Mouse (Mus musculus) c-Kit-positive CD71-negative TER-119-negative erythroid progenitor cells, embryonic 14.5 days (primary cell): ENCODE data around the gene Las1l.
"Not testable (repeated sequence)": the region's sequence is repeated elsewhere in the genome, so short reads cannot be mapped to it uniquely, and the experiment has no call there.

Experiments used
- DNase-seq: peaks from one replicate; pipeline ENCODE4 v3.0.0-alpha.2; 2013; ENCODE audit warnings: low read depth

Las1l gene

DNA sequence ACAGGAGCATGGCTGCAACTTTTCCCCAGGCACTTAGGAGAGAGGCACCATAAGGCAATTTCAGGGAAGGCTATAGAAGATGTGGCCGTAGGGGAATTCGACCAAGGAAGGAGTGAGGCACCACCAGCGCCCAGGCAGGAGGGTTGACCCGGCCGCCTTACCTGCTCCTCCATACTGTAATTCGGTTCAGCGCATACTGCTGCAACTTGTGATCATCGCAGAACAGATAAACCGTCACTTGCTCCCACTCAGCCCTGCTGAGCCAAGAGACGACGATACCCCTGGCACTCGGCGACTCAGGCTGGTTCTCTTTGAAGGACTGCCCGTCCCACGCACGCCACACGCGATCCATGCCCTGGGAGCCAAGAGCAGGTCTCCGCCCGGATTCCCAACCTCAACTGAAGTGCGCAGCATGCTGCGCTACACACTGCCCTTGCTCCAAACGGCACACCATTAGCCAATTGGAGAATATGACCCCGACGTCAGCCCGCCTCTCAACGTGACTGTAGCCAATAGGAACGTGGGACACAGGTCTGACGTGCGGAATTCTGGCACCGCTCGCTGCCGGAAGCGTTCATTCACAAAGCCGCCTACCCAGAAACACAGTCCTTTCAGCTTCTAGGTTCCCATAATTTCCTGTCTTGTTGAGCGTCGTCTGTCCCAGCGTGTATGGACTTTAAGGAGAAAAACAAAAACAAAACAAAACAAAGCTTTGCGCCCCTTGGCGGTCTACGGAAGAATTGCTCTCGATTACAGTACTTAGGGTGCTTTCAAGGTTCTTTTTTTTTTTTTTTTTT is at the start of gene Las1l:
Las1l (minus strand) TSS at position 466 of the 797 bp plus-strand sequence.
- DNase-seq, result peak; percentile 84

DNA sequence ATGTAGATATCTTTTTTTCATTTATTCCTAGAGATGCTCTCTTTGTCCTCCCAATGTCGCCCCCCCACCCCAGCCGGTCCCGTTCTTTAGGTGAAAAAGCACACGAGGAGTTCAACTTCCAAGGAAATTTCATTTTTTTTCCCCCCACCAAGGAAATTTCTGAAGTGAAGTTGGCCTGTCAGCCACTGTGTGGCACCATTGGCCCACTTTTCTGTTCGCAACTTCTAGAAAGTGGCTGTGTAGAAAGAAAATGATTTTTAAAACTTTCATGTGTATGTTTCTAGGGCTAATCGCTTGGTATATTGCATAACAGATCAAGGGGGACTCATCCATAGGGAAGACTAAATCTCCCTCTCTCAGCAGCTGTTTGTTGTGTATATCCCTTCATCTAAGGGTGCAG is 49.6 kb upstream of the Las1l start:
- no peak for DNase-seq

DNA sequence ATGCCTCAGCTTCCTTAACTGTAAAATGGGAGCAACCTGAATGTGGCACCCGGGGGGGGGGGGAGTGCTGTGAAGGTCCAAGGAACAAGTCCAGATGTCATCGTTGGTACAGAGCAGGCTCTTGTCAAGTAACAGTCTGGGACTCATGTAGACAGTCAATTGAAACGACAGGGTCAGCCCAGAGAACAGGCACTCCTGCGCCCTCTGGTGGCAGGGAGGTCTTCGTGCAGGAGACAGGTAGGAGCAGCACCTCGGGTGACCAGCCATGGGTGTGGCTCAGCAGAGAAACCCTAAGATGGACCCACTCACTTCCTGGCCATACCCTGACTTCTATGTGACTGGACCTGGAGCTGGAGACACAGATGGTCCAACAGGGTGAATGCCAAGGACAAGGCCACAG is 42.8 kb upstream of the Las1l start:
- no peak for DNase-seq

DNA sequence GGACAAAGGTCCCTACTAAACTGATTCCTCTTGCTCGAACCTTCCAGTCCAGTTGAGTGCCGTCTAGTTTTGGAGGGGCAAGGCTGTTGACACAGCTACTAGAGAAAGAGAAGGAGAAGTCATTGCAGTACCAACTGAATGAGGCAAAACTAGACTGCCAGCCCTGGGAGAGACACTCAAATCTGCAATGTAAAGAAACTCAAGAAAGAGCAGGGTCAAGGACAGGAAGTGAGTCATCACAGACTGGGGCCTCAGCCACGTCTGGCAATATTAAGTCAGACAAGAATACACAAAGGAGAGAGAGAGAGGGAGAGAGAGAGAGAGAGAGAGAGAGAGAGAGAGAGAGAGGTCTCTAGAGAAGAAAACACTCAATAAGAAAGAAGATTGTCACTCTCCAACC is 36.4 kb upstream of the Las1l start:
- no peak for DNase-seq

DNA sequence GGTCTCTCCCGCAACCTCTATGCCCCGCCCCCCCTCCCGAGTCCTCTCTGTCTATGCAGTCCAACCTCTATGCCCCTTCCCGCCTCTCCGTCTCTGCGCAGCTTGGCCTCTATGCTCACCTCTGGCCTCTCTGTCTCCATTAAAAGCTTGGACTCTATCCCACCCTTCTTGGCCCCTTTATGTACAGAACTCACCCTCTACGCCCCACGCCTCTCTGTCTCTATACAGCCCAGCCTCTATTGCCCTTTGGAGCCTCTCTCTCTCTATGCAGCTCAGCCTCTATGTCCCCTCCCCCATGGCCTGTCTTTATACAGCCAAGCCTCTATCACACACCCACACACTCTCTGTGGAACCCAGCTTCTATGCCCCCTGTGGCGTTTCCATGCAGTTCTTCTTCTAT is 13.2 kb upstream of the Las1l start:
- DNase-seq, result no peak

DNA sequence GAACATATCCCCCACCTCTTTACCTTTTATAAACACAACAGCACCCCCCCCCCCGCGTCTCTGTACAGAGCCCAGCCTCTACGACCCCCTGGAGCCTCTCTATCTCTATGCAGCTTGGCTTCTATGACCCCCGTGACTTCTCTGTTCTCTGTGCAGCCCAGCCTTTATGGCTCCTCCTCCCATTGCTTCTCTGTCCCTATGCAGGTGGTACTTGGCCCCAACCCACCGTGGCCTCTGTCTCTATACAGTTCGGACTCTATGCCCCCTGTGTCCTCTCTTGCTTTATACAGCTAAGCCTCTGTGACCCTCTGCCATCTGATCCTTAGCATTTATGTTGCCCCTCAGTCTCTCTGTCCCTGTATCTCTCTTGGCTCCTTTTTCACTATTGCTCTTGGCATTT is 12.4 kb upstream of the Las1l start:
- DNase-seq, result no peak

DNA sequence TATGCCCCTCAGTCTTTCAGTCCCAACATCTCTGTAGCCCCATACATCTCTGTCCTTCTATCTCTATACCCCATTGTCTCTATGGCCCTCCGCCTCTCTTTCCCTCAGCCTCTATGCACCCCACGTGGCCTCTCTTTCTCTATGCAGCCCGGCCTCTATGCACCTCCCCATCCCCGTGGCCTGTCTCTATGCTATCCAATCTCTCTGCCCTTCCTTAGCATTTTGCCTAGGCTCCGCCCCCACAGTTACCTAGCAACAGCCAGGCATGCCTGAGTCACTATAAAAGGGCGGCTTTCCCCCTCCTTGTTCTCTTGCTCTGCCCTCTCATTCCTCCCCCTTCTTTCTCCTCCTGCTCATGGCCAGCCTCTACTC is 11.8 kb upstream of the Las1l start:
- DNase-seq, result peak; percentile 80

DNA sequence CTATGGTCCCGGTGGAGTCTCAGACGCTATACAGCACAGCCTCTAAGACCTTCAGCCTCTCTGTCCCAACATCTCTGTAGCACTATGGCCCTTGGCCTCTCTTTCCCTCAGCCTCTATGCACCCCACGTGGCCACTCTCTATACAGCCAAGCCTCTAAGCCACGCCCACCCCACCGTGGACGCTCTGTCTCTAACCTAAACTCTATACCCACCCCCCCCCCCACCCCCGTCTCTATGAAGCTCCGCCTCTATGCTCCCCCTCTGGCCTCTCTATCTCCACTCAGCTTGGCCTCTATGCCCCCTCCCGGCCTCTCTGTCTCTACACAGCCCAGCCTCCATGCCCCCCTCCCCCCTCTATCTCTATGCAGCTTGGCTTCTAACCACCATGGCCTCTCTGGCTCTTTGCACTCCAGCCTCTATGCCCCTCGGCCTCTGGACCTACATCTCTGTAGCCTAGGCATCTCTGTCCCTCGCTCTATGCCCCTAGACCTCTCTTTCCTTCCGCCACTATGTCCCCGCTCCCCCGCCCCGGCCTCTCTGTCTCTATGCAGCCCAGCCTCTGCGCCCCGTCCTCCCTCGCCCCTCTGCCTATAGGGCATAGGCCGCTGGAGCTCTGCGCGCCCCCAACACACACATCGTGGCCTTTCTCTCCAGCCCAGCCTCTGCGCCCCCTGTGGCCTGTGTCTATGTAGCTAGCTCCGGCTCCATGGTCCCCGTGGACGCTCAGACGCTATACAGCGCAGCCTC is 11.3 kb upstream of the Las1l start:
- DNase-seq, result peak; percentile 53

DNA sequence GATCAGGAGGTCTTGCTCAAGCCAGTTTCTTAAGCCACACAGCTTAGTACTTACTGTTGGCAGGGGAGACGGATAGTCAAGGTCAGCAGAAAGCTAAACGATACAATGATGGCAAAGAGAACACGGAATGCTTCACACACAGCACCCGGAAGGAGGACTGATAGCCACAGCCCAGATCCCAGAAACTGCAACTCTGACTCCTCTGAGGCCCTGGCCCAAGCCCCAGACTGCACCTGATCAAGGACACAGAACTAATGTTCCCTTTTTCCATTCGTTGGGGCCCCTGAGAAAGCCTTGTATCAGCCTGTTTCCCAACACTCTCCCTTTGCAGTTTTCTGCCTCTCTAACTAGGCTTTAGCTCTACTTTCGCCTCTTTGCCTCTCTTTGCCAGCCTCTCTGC is 8.3 kb upstream of the Las1l start:
- DNase-seq, result no peak

DNA sequence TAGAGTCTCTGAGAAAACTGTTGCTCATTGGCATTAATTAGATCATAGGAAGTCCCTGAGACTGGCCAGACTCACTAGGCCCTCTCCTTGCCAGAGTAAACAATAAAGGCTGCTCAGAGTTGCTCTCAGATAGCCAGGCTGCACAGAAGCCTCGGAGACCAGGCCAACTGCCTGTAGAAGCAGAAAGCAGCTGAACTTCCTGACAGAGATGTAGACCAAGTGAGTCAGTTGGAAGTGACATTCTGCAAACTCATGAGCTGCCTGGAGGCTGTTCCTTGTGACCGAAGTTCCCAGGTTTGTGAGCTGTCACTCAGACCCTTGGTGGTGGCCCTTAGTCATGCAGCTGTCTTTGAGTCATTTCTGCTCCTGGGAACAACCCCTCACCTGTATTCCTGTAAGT is 6.6 kb upstream of the Las1l start:
- no peak for DNase-seq

DNA sequence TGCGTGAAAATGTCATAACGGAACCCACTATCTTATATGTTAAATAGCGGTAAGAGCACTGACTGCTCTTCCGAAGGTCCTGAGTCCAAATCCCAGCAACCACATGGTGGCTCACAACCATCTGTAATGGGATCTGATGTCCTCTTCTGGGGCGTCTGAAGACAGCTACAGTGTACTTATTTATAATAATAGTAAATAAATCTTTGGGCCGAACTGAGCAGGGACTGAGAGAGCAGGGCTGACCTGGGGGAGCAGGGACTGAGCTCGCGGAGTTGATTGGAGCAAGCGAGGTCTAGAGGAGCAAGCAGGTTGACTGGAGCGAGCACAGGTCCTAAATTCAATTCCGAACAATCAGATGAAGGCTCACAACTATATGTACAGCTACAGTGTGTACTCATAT is 699 bp upstream of the Las1l start:
- not testable (repeated sequence) for DNase-seq

DNA sequence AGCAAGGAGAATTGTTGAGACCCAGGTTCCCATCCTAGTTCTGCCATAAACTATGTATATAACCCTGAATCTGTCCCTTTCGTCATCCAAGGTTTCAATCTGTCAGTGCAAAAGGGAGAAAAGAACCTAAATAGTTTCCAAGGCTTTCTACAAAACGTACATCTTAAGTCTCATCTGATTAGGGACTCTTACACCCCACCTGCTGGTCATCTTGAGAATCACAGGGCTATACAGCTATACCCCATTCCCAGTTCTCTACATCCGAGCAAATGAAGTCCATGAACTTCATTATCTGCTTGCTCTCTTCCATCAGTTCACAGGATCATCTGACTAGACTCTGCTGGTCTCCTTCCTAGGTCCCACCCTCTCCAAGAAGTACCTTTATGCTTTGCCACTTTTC is 6.0 kb downstream of the Las1l start:
- no peak for DNase-seq

DNA sequence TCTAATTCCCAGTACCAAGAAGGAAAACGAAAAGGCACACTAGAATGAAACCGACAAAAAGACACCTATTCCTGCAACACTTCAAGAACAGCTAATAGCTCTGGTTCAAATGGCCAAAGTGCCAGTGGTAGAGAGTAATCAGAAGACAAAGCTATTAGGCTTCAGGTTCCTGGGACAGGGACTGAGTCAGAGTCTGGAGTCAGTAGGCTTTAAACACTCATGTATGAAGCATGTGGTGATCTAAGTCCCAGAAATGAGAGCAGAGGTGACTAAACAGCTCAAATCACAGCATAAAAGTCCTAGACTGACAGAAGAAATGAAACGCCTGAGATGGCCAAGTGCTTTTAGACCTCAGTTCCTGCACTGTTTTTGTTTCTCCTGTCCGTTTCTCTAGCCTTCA is 8.6 kb downstream of the Las1l start:
- DNase-seq, result no peak

DNA sequence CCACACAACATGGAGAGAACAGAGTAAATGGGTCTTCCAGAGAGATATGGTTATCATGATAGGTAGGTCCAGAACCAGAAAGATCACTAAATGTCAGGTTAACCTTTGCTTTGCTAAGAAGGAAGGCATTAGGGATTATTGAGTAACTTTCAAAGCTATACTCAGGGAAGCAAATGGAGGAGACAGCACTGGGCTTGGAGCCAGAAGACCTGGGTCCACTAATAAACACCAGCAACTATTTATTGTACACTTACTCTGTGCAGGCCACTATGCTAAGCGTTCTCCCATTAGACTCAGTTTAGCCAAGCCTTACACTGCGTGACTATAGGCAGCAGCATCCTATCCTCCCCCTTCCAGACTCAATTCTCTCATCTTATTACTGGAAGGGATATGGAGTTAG is 11.3 kb downstream of the Las1l start:
- no peak for DNase-seq

DNA sequence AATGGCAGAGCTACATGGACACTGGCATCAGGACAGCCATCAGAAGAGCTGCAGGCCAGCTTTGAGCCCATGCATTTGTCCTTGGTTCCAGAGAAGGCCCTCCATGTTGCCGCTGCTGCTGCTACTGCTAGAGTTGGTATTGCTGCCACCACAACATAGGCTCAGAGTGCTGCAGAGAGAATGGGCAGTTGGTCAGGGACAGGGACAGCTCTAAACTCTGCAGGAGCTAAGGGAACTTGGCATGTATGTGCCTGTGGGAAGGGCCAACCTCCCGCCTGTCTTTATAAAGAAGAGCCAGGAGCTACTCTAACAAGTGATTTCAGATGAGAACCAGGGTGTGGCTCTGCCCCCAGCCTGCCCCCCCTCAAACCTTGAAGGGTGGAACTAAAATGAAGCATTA is 21.3 kb downstream of the Las1l start:
- no peak for DNase-seq

DNA sequence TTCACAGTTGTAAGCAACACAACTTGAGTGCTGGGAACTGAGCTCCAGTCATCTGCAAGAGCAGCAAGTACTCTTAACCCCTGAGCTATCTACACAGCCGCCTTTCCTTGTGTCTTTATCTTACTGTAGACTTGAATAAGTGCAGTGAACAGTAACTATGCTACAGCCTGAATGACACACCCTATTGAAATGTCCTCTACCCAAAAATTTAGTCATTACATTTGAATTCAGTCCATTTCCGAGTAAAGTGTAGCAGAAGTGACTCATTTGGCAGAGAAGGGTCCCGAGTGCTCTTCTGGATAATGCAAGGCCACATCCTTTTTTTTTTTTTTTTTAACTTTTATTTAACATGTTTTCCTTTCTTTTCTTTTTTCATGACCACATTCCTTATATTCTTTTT is 54.0 kb downstream of the Las1l start:
- no peak for DNase-seq
